Comparison of ENCODE assay signal across 9 mouse cellular contexts in genomic region chr4:150663192-150663591, GRCm38 (mm10). TPM values are rescaled to one million over a fixed set of nuclear protein-coding genes. Genes with fewer than 3 reads are reported as not detected.
DNase-seq lines count a peak whose midpoint lies in the region; ATAC-seq and TF ChIP-seq lines count a peak whose summit lies in the region.
"Had no signal": no experiment of that assay in that cellular context is flagged by ENCODE, and none has a peak within 500 bp of the region (broad histone marks: within the 10 kb centered on the region; RNA-seq: fewer than 3 reads in every experiment).

No protein-coding gene starts in this region.

- no peaks in the 10 kb centered on the region for H3K36me3 ChIP-seq in lung, postnatal 0 days (ENCODE audit: insufficient read depth, low read length)
- H3K36me3 ChIP-seq: hindbrain, embryonic 15.5 days had no signal

- peak; percentile 48 to 70 for DNase-seq in cerebellum, postnatal 14 days
- DNase-seq in cerebellum, adult 18-20 months, result no peak
- peak; percentile 31 to 55 for DNase-seq in left cerebral cortex, postnatal 14 days (ENCODE audit: low spot score in 2 of 2)
- DNase-seq in left cerebral cortex, adult 8-10 months (ENCODE audit: low spot score in 2 of 2), result no peak
- DNase-seq in c-Kit-positive CD71-negative TER-119-negative erythroid progenitor cells, embryonic 14.5 days (ENCODE audit: low read depth), result peak; percentile 38
- DNase-seq in lung, postnatal 0 days (ENCODE audit: low spot score), result peak; percentile 36
- DNase-seq in thymus, postnatal 25 days, result peak; percentile 37
- no peak for DNase-seq in cerebellum, adult 9-10 months

- no peak overlapping the region for H3K27ac ChIP-seq in lung, postnatal 0 days (ENCODE audit: low read length)
- H3K27ac ChIP-seq: hindbrain, embryonic 15.5 days had no signal

- TF ChIP-seq EP300 in lung, postnatal 0 days (IDR thresholded peaks at IDR 0.05), result no peak

- TF ChIP-seq CTCF in lung, postnatal 0 days (IDR thresholded peaks at IDR 0.05), result peak; percentile 69

- H3K4me2 ChIP-seq in lung, postnatal 0 days (replicated peaks; ENCODE audit: low read depth, low read length), result no peak overlapping the region
- H3K4me2 ChIP-seq: hindbrain, embryonic 15.5 days had no signal

- H3K9ac ChIP-seq in lung, postnatal 0 days (replicated peaks; ENCODE audit: low read depth), result no peak overlapping the region
- H3K9ac ChIP-seq: hindbrain, embryonic 15.5 days had no signal

- intact Hi-C loops in left cerebral cortex, postnatal 14 days (cut with DNase I), result no loop called here

- peak; percentile 49; the same call in 1 of the 2 replicates for ATAC-seq in lung, postnatal 0 days

- H3K9me3 ChIP-seq in lung, postnatal 0 days (ENCODE audit: low read length), result no peaks in the 10 kb centered on the region
- H3K9me3 ChIP-seq: hindbrain, embryonic 15.5 days had no signal

- no peaks in the 10 kb centered on the region for H3K27me3 ChIP-seq in lung, postnatal 0 days (replicated peaks; ENCODE audit: insufficient read depth, low read length)

- H3K4me1 ChIP-seq in lung, postnatal 0 days (ENCODE audit: insufficient read depth, low read depth, low read length), result peaks cover 7% of the 10 kb centered on the region; the same call in 1 of the 2 replicates

- 58% methylated on average over 12 of the region's 12 CpGs for WGBS in lung, postnatal 0 days

- no peak overlapping the region for H3K4me3 ChIP-seq in lung, postnatal 0 days (ENCODE audit: low read depth, low read length)
- H3K4me3 ChIP-seq: hindbrain, embryonic 15.5 days had no signal

RNA-seq across cellular contexts. Expression of gene Slc45a1, which starts 11.2 kb away (rescaled TPM):
- total RNA-seq in left cerebral cortex, postnatal 14 days (2021), result 10 to 100 TPM; 50.7 to 52.5 TPM
- total RNA-seq in left cerebral cortex, adult 8-10 months (2022), result 10 to 100 TPM; 46.9 to 54.4 (median 48.5) TPM
- 0.04 TPM in 1 of 2 replicates, not detected in the other for polyA plus RNA-seq in lung, postnatal 0 days (2015; fragmentation: Nextera tagmentation; extraction: Ambion mirVana)

Comparison
In these comparisons a context has a peak if more than half of its experiments do, and no peak if none do; other contexts are left out.
1. DNase-seq: peak in cerebellum, postnatal 14 days (2 of 2), left cerebral cortex, postnatal 14 days (2 of 2), c-Kit-positive CD71-negative TER-119-negative erythroid progenitor cells, embryonic 14.5 days (single experiment), lung, postnatal 0 days (single experiment) and thymus, postnatal 25 days (single experiment); none in cerebellum, adult 18-20 months (0 of 2), left cerebral cortex, adult 8-10 months (0 of 2) and cerebellum, adult 9-10 months (single experiment).